Comparison of ENCODE assay signal across 9 mouse cellular contexts in genomic region chr11:116305423-116305822, GRCm38 (mm10). TPM values are rescaled to one million over a fixed set of nuclear protein-coding genes. Genes with fewer than 3 reads are reported as not detected.
DNase-seq lines count a peak whose midpoint lies in the region; ATAC-seq and TF ChIP-seq lines count a peak whose summit lies in the region.
"Had no signal": no experiment of that assay in that cellular context is flagged by ENCODE, and none has a peak within 500 bp of the region (broad histone marks: within the 10 kb centered on the region; RNA-seq: fewer than 3 reads in every experiment).

No protein-coding gene starts in this region.

- no peak overlapping the region for H3K27ac ChIP-seq in heart, embryonic 13.5 days (replicated peaks)
- no peak overlapping the region for H3K27ac ChIP-seq in MEL (ENCODE audit: control insufficient read depth, low read depth, low read length)
- H3K27ac ChIP-seq in hindbrain, embryonic 13.5 days: no peak overlapping the region
- no peak overlapping the region for H3K27ac ChIP-seq in macrophage
- no peak overlapping the region for H3K27ac ChIP-seq in thymus, adult 2 months (ENCODE audit: control insufficient read depth, insufficient read depth, low read length)

- H3K4me3 ChIP-seq in heart, embryonic 13.5 days: peak overlapping the region; percentile 70
- H3K4me3 ChIP-seq in MEL (ENCODE audit: control insufficient read depth in 1 of 2, insufficient read depth in 1 of 2, low read depth in 2 of 2, low read length in 2 of 2) (peak overlapping the region in 1 of 2 experiments; percentile 90; a peak in 2 of 4 replicates), macrophage (ENCODE audit: inconsistent target) (peak overlapping the region; percentile 96)
- peak overlapping the region; percentile 81 for H3K4me3 ChIP-seq in hindbrain, embryonic 13.5 days
- no peak overlapping the region for H3K4me3 ChIP-seq in thymus, adult 2 months (ENCODE audit: control insufficient read depth, insufficient read depth, low read length)

- no peaks in the 10 kb centered on the region for H3K27me3 ChIP-seq in heart, embryonic 13.5 days (replicated peaks)
- no peaks in the 10 kb centered on the region for H3K27me3 ChIP-seq in MEL (ENCODE audit: control insufficient read depth in 1 of 2, insufficient read depth in 2 of 2, low read length in 2 of 2)
- H3K27me3 ChIP-seq in hindbrain, embryonic 13.5 days: 0 out of 2 replicates have a peak, but pooled peaks cover 9% of the 10 kb centered on the region
- no peaks in the 10 kb centered on the region for H3K27me3 ChIP-seq in thymus, adult 2 months (ENCODE audit: control insufficient read depth, insufficient read depth, low read length)

- no peak for DNase-seq in heart, adult 8-10 months (ENCODE audit: low spot score)
- DNase-seq in MEL (ENCODE audit: low read depth, low spot score): peak; percentile 59
- no peak for DNase-seq in ovary, postnatal 10 days (ENCODE audit: low spot score)
- no peak for DNase-seq in thymus, adult 2 months
- DNase-seq in right cerebral cortex, postnatal 36 days (ENCODE audit: low spot score in 2 of 2): no peak
- DNase-seq: spleen, adult 18-20 months had no signal

- no peak for TF ChIP-seq POLR2A in MEL (IDR thresholded peaks at IDR 0.05; ENCODE audit: control insufficient read depth in 1 of 2, insufficient read depth in 1 of 2, low read depth in 1 of 2, low read length in 2 of 2, poor library complexity in 1 of 2)
- no peak for TF ChIP-seq POLR2A in thymus, adult 2 months (IDR thresholded peaks at IDR 0.05; ENCODE audit: control insufficient read depth, extremely low read depth, insufficient read depth, low read length, poor library complexity)

- H3K79me2 ChIP-seq in MEL (ENCODE audit: control insufficient read depth, insufficient read depth, low read length, poor library complexity) (peaks cover 3% of the 10 kb centered on the region; the same call in 1 of the 2 replicates), macrophage (ENCODE audit: inconsistent target) (peaks cover 12% of the 10 kb centered on the region; the same call in 1 of the 2 replicates)

- WGBS in heart, embryonic 13.5 days: 95% methylated on average over 2 of the region's 2 CpGs
- 95% methylated on average over 2 of the region's 2 CpGs for WGBS in hindbrain, embryonic 13.5 days
- WGBS in macrophage (ENCODE audit: missing documents): 92% methylated on average over 2 of the region's 2 CpGs
- 96% methylated on average over 2 of the region's 2 CpGs for WGBS in thymus, adult 2 months

- peaks cover 49% of the 10 kb centered on the region for H3K36me3 ChIP-seq in heart, embryonic 13.5 days
- peaks cover 0 to 11% of the 10 kb centered on the region in 2 experiments; a peak in 3 of 4 replicates for H3K36me3 ChIP-seq in MEL (ENCODE audit: control insufficient read depth in 1 of 2, insufficient read depth in 2 of 2, low read length in 2 of 2)
- H3K36me3 ChIP-seq in hindbrain, embryonic 13.5 days: peaks cover 48% of the 10 kb centered on the region
- peaks cover 42% of the 10 kb centered on the region for H3K36me3 ChIP-seq in macrophage (ENCODE audit: inconsistent target)
- H3K36me3 ChIP-seq in thymus, adult 2 months (ENCODE audit: control insufficient read depth, insufficient read depth, low read length): peaks cover 5% of the 10 kb centered on the region

- H3K9me3 ChIP-seq in heart, embryonic 13.5 days: no peaks in the 10 kb centered on the region
- H3K9me3 ChIP-seq in MEL (replicated peaks; ENCODE audit: insufficient read depth, low read length): no peaks in the 10 kb centered on the region
- no peaks in the 10 kb centered on the region for H3K9me3 ChIP-seq in hindbrain, embryonic 13.5 days

- ATAC-seq in heart, embryonic 13.5 days (ENCODE audit: extremely low read depth, insufficient number of reproducible peaks, low FRiP score, low TSS enrichment): no peak
- ATAC-seq in hindbrain, embryonic 13.5 days (ENCODE audit: low FRiP score): no peak

- TF ChIP-seq RAD21 in MEL (IDR thresholded peaks at IDR 0.05; ENCODE audit: low read depth, low read length): peak; percentile 26; the same call in 1 of the 2 replicates

- no peak for TF ChIP-seq EP300 in MEL (IDR thresholded peaks at IDR 0.05; ENCODE audit: low read depth in 1 of 2, low read length in 2 of 2)

- H3K4me2 ChIP-seq in heart, embryonic 13.5 days: peak overlapping the region; percentile 89
- peak overlapping the region; percentile 86 for H3K4me2 ChIP-seq in hindbrain, embryonic 13.5 days

- peaks cover 7% of the 10 kb centered on the region for H3K4me1 ChIP-seq in heart, embryonic 13.5 days
- H3K4me1 ChIP-seq in MEL (ENCODE audit: control insufficient read depth in 1 of 2, insufficient read depth in 2 of 2, low read length in 2 of 2): peaks cover 9 to 16% of the 10 kb centered on the region in 2 experiments
- H3K4me1 ChIP-seq in hindbrain, embryonic 13.5 days (replicated peaks): peaks cover 11% of the 10 kb centered on the region
- H3K4me1 ChIP-seq in thymus, adult 2 months (replicated peaks; ENCODE audit: control insufficient read depth, insufficient read depth, low read length): peaks cover 7% of the 10 kb centered on the region

- peak in 2 of 3 experiments; percentile 18 to 58; a peak in 3 of 6 replicates for TF ChIP-seq CTCF in MEL (IDR thresholded peaks at IDR 0.05 in 2 of 3, conservative IDR thresholded peaks at IDR 0.05 in 1 of 3; ENCODE audit: control insufficient read depth in 1 of 3, insufficient read depth in 1 of 3, low read depth in 2 of 3, low read length in 3 of 3, poor library complexity in 1 of 3, severe bottlenecking in 1 of 3)
- TF ChIP-seq CTCF in thymus, adult 2 months (IDR thresholded peaks at IDR 0.05; ENCODE audit: borderline replicate concordance, control insufficient read depth, extremely low read depth, insufficient read depth, low read length, poor library complexity): no peak

- peak overlapping the region; percentile 88; the same call in 1 of the 2 replicates for H3K9ac ChIP-seq in heart, embryonic 13.5 days
- no peak overlapping the region for H3K9ac ChIP-seq in MEL (ENCODE audit: control insufficient read depth, low read depth, low read length, poor library complexity, severe bottlenecking)
- H3K9ac ChIP-seq in hindbrain, embryonic 13.5 days: peak overlapping the region; percentile 88; the same call in 1 of the 2 replicates

RNA-seq across cellular contexts. Expression of gene Exoc7, which starts 1.6 kb away (rescaled TPM):
- 45.0 and 46.0 TPM in 2 replicates for polyA plus RNA-seq in heart, embryonic 13.5 days (2015; fragmentation: Nextera tagmentation; extraction: Ambion mirVana)
- total RNA-seq in heart, adult 8-10 months (2022): 10 to 100 TPM; 49.0 to 65.8 (median 54.2) TPM
- total RNA-seq in MEL (2012; rRNA removed): 41.0 and 49.0 TPM in 2 replicates
- 100 to 1,000 TPM in 1 of 2 experiments, 10 to 100 TPM in 1; 45.4 to 526 TPM for polyA plus RNA-seq in MEL (2012; ENCODE audit: insufficient read depth in 1 of 2, insufficient read length in 2 of 2, low read depth in 1 of 2, low replicate concordance in 2 of 2, missing spikeins in 1 of 2)
- 94.4 and 97.5 TPM in 2 replicates for polyA plus RNA-seq in hindbrain, embryonic 13.5 days (2015; fragmentation: Nextera tagmentation; extraction: Ambion mirVana)
- total RNA-seq in macrophage (2018; cell fraction: chromatin; rRNA removed): 10 to 100 TPM; 12.6 to 70.2 (median 44.8) TPM
- total RNA-seq in macrophage (2018; cell fraction: cytosol; rRNA removed): 10 to 100 TPM; 20.7 to 33.3 (median 25.8) TPM
- total RNA-seq in macrophage (2018; cell fraction: nucleus; rRNA removed): 10 to 100 TPM; 12.9 to 50.3 (median 24.9) TPM
- polyA plus RNA-seq in macrophage (2018): 22.2 to 30.5 TPM (median 26.9 TPM) in 3 replicates
- polyA plus RNA-seq in thymus, adult 2 months (2012; rRNA removed): 50.7 and 51.6 TPM in 2 replicates

RNA-seq across cellular contexts. Expression of gene Galr2, which starts 24.7 kb away (rescaled TPM):
- polyA plus RNA-seq in heart, embryonic 13.5 days (2015; fragmentation: Nextera tagmentation; extraction: Ambion mirVana): not detected in 2 replicates
- not detected for total RNA-seq in heart, adult 8-10 months (2022)
- 0.20 and 0.35 TPM in 2 replicates for total RNA-seq in MEL (2012; rRNA removed)
- polyA plus RNA-seq in MEL (2012; ENCODE audit: insufficient read depth in 1 of 2, insufficient read length in 2 of 2, low read depth in 1 of 2, low replicate concordance in 2 of 2, missing spikeins in 1 of 2) (1 to 10 TPM in 1 of 2 experiments, not detected in 1; 1.2 TPM), macrophage (2018) (not detected in 3 replicates)
- 0.27 and 0.56 TPM in 2 replicates for polyA plus RNA-seq in hindbrain, embryonic 13.5 days (2015; fragmentation: Nextera tagmentation; extraction: Ambion mirVana)
- total RNA-seq in macrophage (2018; cell fraction: chromatin; rRNA removed): not detected
- not detected for total RNA-seq in macrophage (2018; cell fraction: cytosol; rRNA removed)
- under 1 TPM in 1 of 26 experiments, not detected in 25; 0.30 TPM for total RNA-seq in macrophage (2018; cell fraction: nucleus; rRNA removed)
- polyA plus RNA-seq in thymus, adult 2 months (2012; rRNA removed): 0.59 and 1.1 TPM in 2 replicates

RNA-seq across cellular contexts. Expression of gene Foxj1, which starts 29.8 kb away (rescaled TPM):
- 0.09 and 0.14 TPM in 2 replicates for polyA plus RNA-seq in heart, embryonic 13.5 days (2015; fragmentation: Nextera tagmentation; extraction: Ambion mirVana)
- under 1 TPM in 1 of 4 experiments, not detected in 3; 0.26 TPM for total RNA-seq in heart, adult 8-10 months (2022)
- 0.08 TPM in 1 of 2 replicates, not detected in the other for total RNA-seq in MEL (2012; rRNA removed)
- polyA plus RNA-seq in MEL (2012; ENCODE audit: insufficient read depth in 1 of 2, insufficient read length in 2 of 2, low read depth in 1 of 2, low replicate concordance in 2 of 2, missing spikeins in 1 of 2) (under 1 TPM in 1 of 2 experiments, not detected in 1; 0.07 TPM), macrophage (2018) (not detected in 3 replicates)
- 14.2 and 24.3 TPM in 2 replicates for polyA plus RNA-seq in hindbrain, embryonic 13.5 days (2015; fragmentation: Nextera tagmentation; extraction: Ambion mirVana)
- total RNA-seq in macrophage (2018; cell fraction: chromatin; rRNA removed): under 1 TPM in 4 of 26 experiments, not detected in 22; 0.25 to 0.65 (median 0.31) TPM
- total RNA-seq in macrophage (2018; cell fraction: cytosol; rRNA removed): under 1 TPM in 11 of 26 experiments, not detected in 15; 0.03 to 0.10 (median 0.09) TPM
- under 1 TPM in 8 of 26 experiments, not detected in 18; 0.21 to 0.93 (median 0.27) TPM for total RNA-seq in macrophage (2018; cell fraction: nucleus; rRNA removed)
- polyA plus RNA-seq in thymus, adult 2 months (2012; rRNA removed): 6.9 TPM in 2 replicates

RNA-seq across cellular contexts. Expression of gene Srp68, which starts 31.4 kb away (rescaled TPM):
- polyA plus RNA-seq in heart, embryonic 13.5 days (2015; fragmentation: Nextera tagmentation; extraction: Ambion mirVana): 63.6 and 64.6 TPM in 2 replicates
- 10 to 100 TPM; 61.3 to 72.1 (median 66.2) TPM for total RNA-seq in heart, adult 8-10 months (2022)
- 163 and 180 TPM in 2 replicates for total RNA-seq in MEL (2012; rRNA removed)
- polyA plus RNA-seq in MEL (2012; ENCODE audit: insufficient read depth in 1 of 2, insufficient read length in 2 of 2, low read depth in 1 of 2, low replicate concordance in 2 of 2, missing spikeins in 1 of 2): 100 to 1,000 TPM; 146 to 228 TPM
- 63.7 and 64.4 TPM in 2 replicates for polyA plus RNA-seq in hindbrain, embryonic 13.5 days (2015; fragmentation: Nextera tagmentation; extraction: Ambion mirVana)
- 10 to 100 TPM; 20.1 to 57.5 (median 33.2) TPM for total RNA-seq in macrophage (2018; cell fraction: chromatin; rRNA removed)
- 10 to 100 TPM; 39.0 to 59.2 (median 47.4) TPM for total RNA-seq in macrophage (2018; cell fraction: cytosol; rRNA removed)
- total RNA-seq in macrophage (2018; cell fraction: nucleus; rRNA removed): 10 to 100 TPM; 20.1 to 37.8 (median 27.5) TPM
- polyA plus RNA-seq in macrophage (2018): 50.2 to 71.9 TPM (median 56.6 TPM) in 3 replicates
- 69.1 and 72.0 TPM in 2 replicates for polyA plus RNA-seq in thymus, adult 2 months (2012; rRNA removed)
